ENCODE assay signal across 9 mouse cellular contexts in genomic region chr11:4836755-4837154, GRCm38 (mm10). TPM values are rescaled to one million over a fixed set of nuclear protein-coding genes. Genes with fewer than 3 reads are reported as not detected.
A peak's percentile ranks its signal among the peaks of the same experiment; 100 is the strongest.
DNase-seq lines count a peak whose midpoint lies in the region; ATAC-seq and TF ChIP-seq lines count a peak whose summit lies in the region.
"Had no signal": no experiment of that assay in that cellular context is flagged by ENCODE, and none has a peak within 500 bp of the region (broad histone marks: within the 10 kb centered on the region; RNA-seq: fewer than 3 reads in every experiment).

No protein-coding gene starts in this region.

- no peak for TF ChIP-seq POLR2A in limb, embryonic 14.5 days (IDR thresholded peaks at IDR 0.05; ENCODE audit: borderline replicate concordance, extremely low read depth, insufficient read depth, insufficient read length)

- no peak overlapping the region for H3K4me3 ChIP-seq in liver, embryonic 11.5 days (ENCODE audit: low read depth, low read length)
- H3K4me3 ChIP-seq in limb, embryonic 14.5 days (replicated peaks; ENCODE audit: low read length), result no peak overlapping the region
- H3K4me3 ChIP-seq: heart, embryonic 13.5 days had no signal

- H3K9ac ChIP-seq in liver, embryonic 11.5 days (ENCODE audit: low read depth, low read length), result no peak overlapping the region
- no peak overlapping the region for H3K9ac ChIP-seq in limb, embryonic 14.5 days (ENCODE audit: low read depth, low read length, severe bottlenecking)
- H3K9ac ChIP-seq: heart, embryonic 13.5 days had no signal

- no peaks in the 10 kb centered on the region for H3K36me3 ChIP-seq in liver, embryonic 11.5 days (ENCODE audit: control insufficient read depth, insufficient read depth, low read length)
- H3K36me3 ChIP-seq in limb, embryonic 14.5 days (ENCODE audit: control insufficient read depth, insufficient read depth, low read length), result no peaks in the 10 kb centered on the region
- H3K36me3 ChIP-seq: heart, embryonic 13.5 days had no signal

- H3K27ac ChIP-seq in liver, embryonic 11.5 days (ENCODE audit: low read depth, low read length), result no peak overlapping the region
- no peak overlapping the region for H3K27ac ChIP-seq in limb, embryonic 14.5 days (replicated peaks; ENCODE audit: low read depth, low read length)
- H3K27ac ChIP-seq: heart, embryonic 13.5 days had no signal

- ATAC-seq in liver, embryonic 11.5 days (replicated peaks; ENCODE audit: low FRiP score), result no peak
- ATAC-seq in limb, embryonic 14.5 days (ENCODE audit: low FRiP score, low read depth), result peak; percentile 70; the same call in 1 of the 2 replicates

- WGBS in liver, embryonic 11.5 days, result 58% methylated on average over 6 of the region's 6 CpGs
- 59% methylated on average over 6 of the region's 6 CpGs for WGBS in limb, embryonic 14.5 days

- DNase-seq in adrenal gland, adult (ENCODE audit: inconsistent age in 2 of 2, low spot score in 1 of 2), result peak; percentile 37 to 81
- DNase-seq in adrenal gland, adult 8-10 months, result no peak
- peak; percentile 34 for DNase-seq in liver
- no peak for DNase-seq in liver, embryonic 11.5 days (ENCODE audit: low spot score)
- peak; percentile 14 to 70 for DNase-seq in adrenal gland, postnatal 36 days
- peak; percentile 33 to 43 for DNase-seq in heart, adult 9 months (ENCODE audit: low spot score in 2 of 2)
- DNase-seq in limb, embryonic 14.5 days (ENCODE audit: low spot score), result peak; percentile 42
- peak; percentile 17 to 21 for DNase-seq in spleen, postnatal 36 days (ENCODE audit: low spot score in 2 of 2)

- 0 out of 2 replicates have a peak, but pooled peaks cover 3% of the 10 kb centered on the region for H3K4me1 ChIP-seq in liver, embryonic 11.5 days (replicated peaks; ENCODE audit: control insufficient read depth, insufficient read depth, low read length)
- H3K4me1 ChIP-seq in limb, embryonic 14.5 days (ENCODE audit: control insufficient read depth, insufficient read depth, low read length), result 0 out of 2 replicates have a peak, but pooled peaks cover 4% of the 10 kb centered on the region

- H3K4me2 ChIP-seq in liver, embryonic 11.5 days, result no peak overlapping the region
- H3K4me2 ChIP-seq in limb, embryonic 14.5 days (replicated peaks; ENCODE audit: low read depth, low read length, severe bottlenecking), result no peak overlapping the region
- H3K4me2 ChIP-seq: heart, embryonic 13.5 days had no signal

- no peaks in the 10 kb centered on the region for H3K9me3 ChIP-seq in liver, embryonic 11.5 days (ENCODE audit: control insufficient read depth, low read length)
- no peaks in the 10 kb centered on the region for H3K9me3 ChIP-seq in limb, embryonic 14.5 days (ENCODE audit: control insufficient read depth, low read length)
- H3K9me3 ChIP-seq: heart, embryonic 13.5 days had no signal

- no peaks in the 10 kb centered on the region for H3K27me3 ChIP-seq in liver, embryonic 11.5 days (replicated peaks; ENCODE audit: control insufficient read depth, insufficient read depth, low read length)
- H3K27me3 ChIP-seq in limb, embryonic 14.5 days (ENCODE audit: control insufficient read depth, insufficient read depth, low read length), result no peaks in the 10 kb centered on the region
- H3K27me3 ChIP-seq: heart, embryonic 13.5 days had no signal

RNA-seq across cellular contexts. Expression of gene Nf2, which starts 12.6 kb away (rescaled TPM):
- total RNA-seq in adrenal gland, adult 8-10 months (2022), result 100 to 1,000 TPM in 2 of 4 experiments, 10 to 100 TPM in 2; 82.7 to 196 (median 122) TPM
- 37.4 and 40.1 TPM in 2 replicates for polyA plus RNA-seq in liver, embryonic 11.5 days (2014; fragmentation: Nextera tagmentation; extraction: Ambion mirVana)
- total RNA-seq in adrenal gland, postnatal 36 days (2021), result 100 to 1,000 TPM in 1 of 2 experiments, 10 to 100 TPM in 1; 75.0 to 162 TPM
- polyA plus RNA-seq in limb, embryonic 14.5 days (2012; rRNA removed), result 64.9 and 71.5 TPM in 2 replicates
- polyA plus RNA-seq in limb, embryonic 14.5 days (2014; fragmentation: Nextera tagmentation; extraction: Ambion mirVana), result 37.7 and 44.8 TPM in 2 replicates

RNA-seq across cellular contexts. Expression of gene Nipsnap1, which starts 37.0 kb away (rescaled TPM):
- total RNA-seq in adrenal gland, adult 8-10 months (2022), result 10 to 100 TPM; 32.7 to 66.5 (median 46.1) TPM
- polyA plus RNA-seq in liver, embryonic 11.5 days (2014; fragmentation: Nextera tagmentation; extraction: Ambion mirVana), result 89.8 and 92.7 TPM in 2 replicates
- 10 to 100 TPM; 26.0 to 30.2 TPM for total RNA-seq in adrenal gland, postnatal 36 days (2021)
- polyA plus RNA-seq in limb, embryonic 14.5 days (2012; rRNA removed), result 34.7 and 38.0 TPM in 2 replicates
- 42.9 and 53.8 TPM in 2 replicates for polyA plus RNA-seq in limb, embryonic 14.5 days (2014; fragmentation: Nextera tagmentation; extraction: Ambion mirVana)

RNA-seq across cellular contexts. Expression of gene Thoc5, which starts 58.4 kb away (rescaled TPM):
- 10 to 100 TPM; 30.8 to 35.1 (median 33.8) TPM for total RNA-seq in adrenal gland, adult 8-10 months (2022)
- 40.5 and 42.5 TPM in 2 replicates for polyA plus RNA-seq in liver, embryonic 11.5 days (2014; fragmentation: Nextera tagmentation; extraction: Ambion mirVana)
- total RNA-seq in adrenal gland, postnatal 36 days (2021), result 10 to 100 TPM; 33.3 to 33.6 TPM
- 32.0 and 39.0 TPM in 2 replicates for polyA plus RNA-seq in limb, embryonic 14.5 days (2012; rRNA removed)
- polyA plus RNA-seq in limb, embryonic 14.5 days (2014; fragmentation: Nextera tagmentation; extraction: Ambion mirVana), result 34.0 and 36.5 TPM in 2 replicates

Comparison
In these comparisons a context has a peak if more than half of its experiments do, and no peak if none do; other contexts are left out.
1. DNase-seq: peak in adrenal gland, adult (2 of 2), liver (single experiment), adrenal gland, postnatal 36 days (2 of 2), heart, adult 9 months (2 of 2), limb, embryonic 14.5 days (single experiment) and spleen, postnatal 36 days (2 of 2); none in adrenal gland, adult 8-10 months (single experiment) and liver, embryonic 11.5 days (single experiment).